Mouse (Mus musculus): ENCODE measurements around the gene Blzf1.

Gene Blzf1

DNA sequence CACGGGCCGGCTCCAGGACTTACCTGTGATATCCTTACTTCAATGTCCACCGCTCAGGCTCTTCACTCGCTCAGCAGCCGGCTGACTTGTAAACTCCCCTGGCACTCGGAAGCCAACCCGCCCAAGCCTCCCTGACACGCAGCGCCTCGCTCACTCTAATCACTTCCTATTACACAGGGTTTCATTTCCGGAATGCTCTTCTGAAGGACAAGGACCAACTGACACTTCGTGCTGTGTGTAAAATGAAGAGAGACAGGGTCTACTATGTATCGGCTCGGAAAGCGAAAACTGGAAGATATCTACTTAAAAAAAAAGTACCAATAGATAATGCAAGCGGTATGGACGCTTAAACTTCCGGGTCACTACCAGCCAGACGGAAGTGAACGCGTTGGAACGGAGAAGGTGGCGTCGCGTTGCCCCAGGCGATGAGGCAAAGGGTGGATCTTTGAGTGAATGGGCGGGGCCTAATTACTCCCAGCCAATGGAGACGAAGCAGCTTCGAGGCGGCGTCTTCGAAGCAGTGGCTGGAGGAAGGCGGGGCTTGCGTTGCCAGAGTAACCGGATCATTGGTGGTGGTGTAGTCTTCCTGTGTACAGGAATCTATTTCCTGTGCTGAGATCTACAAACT, at the start of gene Blzf1:
Gene Blzf1 (minus strand): TSS at position 366 of the 628 bp plus-strand sequence.
- no peaks in the 10 kb centered on the region for H3K27me3 ChIP-seq (ENCODE audit: control insufficient read depth, insufficient read depth, low read length, poor library complexity, severe bottlenecking)
- H3K36me3 ChIP-seq (ENCODE audit: control insufficient read depth, insufficient read depth, low read length, poor library complexity, severe bottlenecking), result peaks cover under 1% of the 10 kb centered on the region
- DNase-seq (ENCODE audit: low read depth, low spot score), result peak; percentile 98

DNA sequence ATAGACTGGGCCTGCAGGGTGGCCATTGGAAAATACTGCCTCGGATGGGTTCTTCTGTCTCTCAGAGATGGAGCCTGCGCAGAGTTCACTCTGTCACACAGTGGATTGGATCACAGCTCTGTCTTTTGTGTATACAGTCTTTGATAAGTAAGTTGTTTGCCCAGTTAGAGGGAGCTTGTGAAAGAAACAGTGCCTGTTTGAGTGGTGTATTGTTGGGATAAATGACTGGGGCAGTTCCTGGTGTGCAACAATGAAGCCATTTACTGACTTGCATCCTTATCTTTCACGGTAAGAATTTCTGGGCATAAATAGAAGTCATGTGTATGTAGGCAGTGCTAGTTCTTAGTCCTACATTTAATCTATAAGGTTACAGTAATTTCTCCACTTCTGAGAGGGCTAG, 46.2 kb upstream of the Blzf1 start:
- H3K27me3 ChIP-seq (ENCODE audit: control insufficient read depth, insufficient read depth, low read length, poor library complexity, severe bottlenecking), result no peaks in the 10 kb centered on the region
- H3K36me3 ChIP-seq (ENCODE audit: control insufficient read depth, insufficient read depth, low read length, poor library complexity, severe bottlenecking), result no peaks in the 10 kb centered on the region
- no peak for DNase-seq (ENCODE audit: low read depth, low spot score)

DNA sequence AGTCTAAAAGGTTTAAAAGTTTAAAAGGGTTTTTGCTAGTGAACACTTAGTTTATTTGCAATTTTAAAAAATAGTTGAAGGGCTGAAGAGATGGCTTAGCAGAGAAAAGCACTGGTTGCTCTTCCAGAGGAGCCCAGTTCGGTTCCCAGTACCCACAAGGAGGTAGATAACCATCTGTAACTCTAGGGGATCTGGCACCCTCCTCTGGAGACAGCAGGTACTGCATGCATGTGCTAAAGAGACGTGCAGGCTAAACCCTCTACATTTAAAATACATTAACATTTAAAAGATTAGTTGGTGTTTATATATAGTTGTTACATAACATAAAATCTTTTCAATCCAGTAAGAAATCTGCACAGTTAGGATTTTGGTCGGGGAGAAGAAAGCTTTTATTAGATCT, 34.9 kb upstream of the Blzf1 start:
- no peaks in the 10 kb centered on the region for H3K27me3 ChIP-seq (ENCODE audit: control insufficient read depth, insufficient read depth, low read length, poor library complexity, severe bottlenecking)
- H3K36me3 ChIP-seq (ENCODE audit: control insufficient read depth, insufficient read depth, low read length, poor library complexity, severe bottlenecking), result no peaks in the 10 kb centered on the region; the same call in 1 of the 2 replicates
- DNase-seq (ENCODE audit: low read depth, low spot score), result peak; percentile 47

DNA sequence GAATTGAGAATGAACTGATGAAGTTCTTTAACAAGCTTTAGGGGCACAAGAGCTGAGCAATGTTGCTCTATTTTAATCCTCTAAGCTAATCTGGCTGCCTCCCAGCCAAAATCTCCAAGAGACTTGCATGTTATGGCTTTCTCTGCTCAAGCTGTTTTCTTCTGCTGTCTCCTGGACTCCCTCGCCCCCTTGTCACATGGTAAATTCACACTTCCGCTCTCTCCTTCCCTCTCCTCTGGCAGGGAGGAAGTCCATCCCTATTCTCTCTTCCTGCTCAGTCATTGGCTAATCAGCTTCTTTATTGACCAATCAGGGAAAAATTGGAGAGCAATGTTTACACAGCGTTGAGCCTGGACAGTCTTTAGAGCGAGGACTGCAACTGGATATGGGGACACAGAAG, 28.6 kb upstream of the Blzf1 start:
- Histone ChIP-seq H3K36me3 (ENCODE audit: control insufficient read depth, insufficient read depth, low read length, poor library complexity, severe bottlenecking) (no peaks in the 10 kb centered on the region; the same call in 1 of the 2 replicates), H3K27me3 (ENCODE audit: control insufficient read depth, insufficient read depth, low read length, poor library complexity, severe bottlenecking) (no peaks in the 10 kb centered on the region)
- DNase-seq (ENCODE audit: low read depth, low spot score), result no peak

DNA sequence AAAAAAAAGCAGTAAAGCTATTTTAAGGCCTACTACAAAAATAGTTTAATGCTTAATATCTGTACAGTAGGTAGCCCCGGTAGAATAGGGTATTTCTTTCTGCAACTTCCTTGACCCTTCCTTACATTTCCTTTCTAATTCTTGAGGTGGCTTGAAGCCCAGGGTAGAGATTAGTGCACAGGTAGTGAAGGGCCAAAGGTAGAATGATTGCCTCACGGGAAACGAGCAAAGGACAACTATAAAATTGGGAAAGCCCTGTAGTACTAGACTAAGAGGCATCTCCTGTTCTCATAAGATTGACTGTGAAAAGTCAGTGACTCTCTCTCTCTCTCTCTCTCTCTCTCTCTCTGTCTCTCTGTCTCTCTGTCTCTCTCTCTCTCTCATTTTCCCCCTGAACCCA, 28.1 kb upstream of the Blzf1 start:
- Histone ChIP-seq H3K36me3 (ENCODE audit: control insufficient read depth, insufficient read depth, low read length, poor library complexity, severe bottlenecking) (no peaks in the 10 kb centered on the region; the same call in 1 of the 2 replicates), H3K27me3 (ENCODE audit: control insufficient read depth, insufficient read depth, low read length, poor library complexity, severe bottlenecking) (no peaks in the 10 kb centered on the region)
- DNase-seq (ENCODE audit: low read depth, low spot score), result no peak

DNA sequence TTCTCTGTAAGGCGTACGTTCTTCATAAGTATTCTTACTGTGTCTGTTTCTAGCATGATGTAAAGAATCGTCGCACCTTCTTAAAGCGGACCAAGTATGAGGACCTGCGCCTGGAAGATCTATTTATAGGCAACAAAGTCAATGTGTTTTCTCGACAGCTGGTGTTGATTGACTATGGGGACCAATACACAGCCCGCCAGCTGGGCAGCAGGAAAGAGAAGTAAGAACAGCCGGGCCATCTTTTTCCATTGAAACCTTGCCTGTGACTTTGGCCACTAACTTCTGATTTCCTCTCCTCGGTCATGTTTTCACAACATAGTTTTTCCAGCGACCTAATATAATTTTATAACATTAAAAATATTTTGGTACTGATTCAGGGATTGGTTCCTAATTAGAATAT, 25.3 kb upstream of the Blzf1 start:
- no peaks in the 10 kb centered on the region for H3K27me3 ChIP-seq (ENCODE audit: control insufficient read depth, insufficient read depth, low read length, poor library complexity, severe bottlenecking)
- DNase-seq (ENCODE audit: low read depth, low spot score), result no peak

DNA sequence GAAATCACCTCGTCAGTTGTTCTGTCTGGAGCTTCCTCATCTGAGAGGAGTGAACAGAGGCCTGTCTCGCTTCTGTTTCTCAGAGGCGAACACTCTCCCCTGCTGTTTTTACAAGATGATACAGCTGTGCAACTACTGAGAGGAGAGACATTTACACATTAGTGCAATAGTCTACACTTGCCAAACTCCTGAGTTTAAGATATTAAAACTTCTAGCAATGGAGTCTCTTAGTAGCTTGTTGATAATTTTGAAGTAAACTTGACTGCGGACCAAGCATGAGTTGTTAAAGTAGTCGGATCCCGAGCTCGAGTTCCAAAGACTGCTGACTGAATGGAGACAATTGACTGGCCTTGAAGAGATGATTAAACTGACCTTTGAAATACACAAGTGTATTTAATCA, 20.5 kb upstream of the Blzf1 start:
- H3K27me3 ChIP-seq (ENCODE audit: control insufficient read depth, insufficient read depth, low read length, poor library complexity, severe bottlenecking), result no peaks in the 10 kb centered on the region
- no peaks in the 10 kb centered on the region for H3K36me3 ChIP-seq (ENCODE audit: control insufficient read depth, insufficient read depth, low read length, poor library complexity, severe bottlenecking)
- DNase-seq (ENCODE audit: low read depth, low spot score), result no peak

More for the DNA sequence above, 25.3 kb upstream of the Blzf1 start:
- no peaks in the 10 kb centered on the region; the same call in 1 of the 2 replicates for H3K36me3 ChIP-seq (ENCODE audit: control insufficient read depth, insufficient read depth, low read length, poor library complexity, severe bottlenecking)

DNA sequence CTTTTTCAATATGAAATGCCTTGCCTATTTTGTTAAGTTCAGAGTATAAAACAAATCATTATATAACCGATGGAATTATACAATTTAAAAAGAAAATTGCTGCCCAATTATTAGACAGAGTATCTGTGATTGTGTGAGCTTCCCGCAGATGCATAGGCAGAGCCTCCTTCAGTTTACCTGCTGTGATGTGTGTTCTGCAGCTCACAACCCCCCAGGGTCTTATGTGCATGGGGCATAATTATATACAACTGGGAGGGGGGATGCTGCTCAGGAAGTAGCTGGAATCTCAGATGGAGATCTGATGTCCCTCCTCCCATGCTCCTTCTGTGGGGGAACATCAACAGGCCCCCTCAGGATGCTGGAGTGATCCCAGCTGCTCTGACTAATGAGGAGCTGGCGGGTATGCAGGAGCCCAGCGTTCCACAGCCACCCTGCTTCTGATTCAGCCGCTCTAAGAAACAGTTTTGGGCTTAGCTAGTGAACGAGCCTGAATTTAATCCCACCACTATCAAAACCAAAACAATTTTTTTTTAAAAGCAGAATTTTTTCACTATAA, 19.4 kb upstream of the Blzf1 start:
- Histone ChIP-seq H3K27me3 (ENCODE audit: control insufficient read depth, insufficient read depth, low read length, poor library complexity, severe bottlenecking) (no peaks in the 10 kb centered on the region), H3K36me3 (ENCODE audit: control insufficient read depth, insufficient read depth, low read length, poor library complexity, severe bottlenecking) (no peaks in the 10 kb centered on the region)
- DNase-seq (ENCODE audit: low read depth, low spot score), result no peak

DNA sequence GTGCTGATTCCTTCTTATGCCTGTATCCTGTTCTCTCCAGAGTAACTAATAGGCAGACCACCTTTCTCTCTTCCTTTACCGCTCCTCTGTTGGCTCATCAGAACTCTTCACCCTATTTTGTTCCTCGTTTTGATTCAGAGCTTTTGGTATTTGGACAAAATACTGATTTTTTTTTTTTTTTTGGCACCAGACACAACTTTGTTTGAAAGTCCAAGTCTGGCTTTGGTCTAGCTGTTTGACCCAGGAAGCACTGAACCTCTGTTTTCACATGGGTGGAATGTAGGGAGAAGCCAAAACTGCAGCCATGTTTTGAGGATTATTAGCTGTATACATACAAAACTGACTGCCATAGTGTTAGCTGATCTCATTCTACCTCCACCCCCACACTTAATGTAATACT, 17.6 kb upstream of the Blzf1 start:
- no peak for DNase-seq (ENCODE audit: low read depth, low spot score)
- Histone ChIP-seq H3K27me3 (ENCODE audit: control insufficient read depth, insufficient read depth, low read length, poor library complexity, severe bottlenecking) (no peaks in the 10 kb centered on the region; the same call in 1 of the 2 replicates), H3K36me3 (ENCODE audit: control insufficient read depth, insufficient read depth, low read length, poor library complexity, severe bottlenecking) (no peaks in the 10 kb centered on the region)

DNA sequence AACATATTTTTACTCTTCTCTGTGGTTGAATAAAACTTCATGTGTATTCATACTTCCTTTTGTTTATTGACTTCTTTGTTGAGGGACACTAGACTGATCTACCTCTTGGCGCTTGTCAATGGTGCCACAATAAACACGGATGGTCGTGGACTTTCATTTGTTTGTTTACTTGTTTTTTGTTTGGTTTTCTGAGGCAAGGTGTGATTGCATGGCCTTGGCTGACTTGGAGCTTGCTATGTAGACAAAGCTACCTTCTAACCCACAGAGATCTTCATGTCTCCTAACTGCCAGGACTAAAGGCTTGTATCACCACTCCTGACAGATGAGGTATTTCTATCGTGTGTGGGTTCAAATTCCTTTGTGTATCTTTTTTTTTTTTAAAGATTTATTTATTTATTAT, 16.9 kb upstream of the Blzf1 start:
- DNase-seq (ENCODE audit: low read depth, low spot score), result no peak
- H3K27me3 ChIP-seq (ENCODE audit: control insufficient read depth, insufficient read depth, low read length, poor library complexity, severe bottlenecking), result no peaks in the 10 kb centered on the region; the same call in 1 of the 2 replicates
- H3K36me3 ChIP-seq (ENCODE audit: control insufficient read depth, insufficient read depth, low read length, poor library complexity, severe bottlenecking), result no peaks in the 10 kb centered on the region

DNA sequence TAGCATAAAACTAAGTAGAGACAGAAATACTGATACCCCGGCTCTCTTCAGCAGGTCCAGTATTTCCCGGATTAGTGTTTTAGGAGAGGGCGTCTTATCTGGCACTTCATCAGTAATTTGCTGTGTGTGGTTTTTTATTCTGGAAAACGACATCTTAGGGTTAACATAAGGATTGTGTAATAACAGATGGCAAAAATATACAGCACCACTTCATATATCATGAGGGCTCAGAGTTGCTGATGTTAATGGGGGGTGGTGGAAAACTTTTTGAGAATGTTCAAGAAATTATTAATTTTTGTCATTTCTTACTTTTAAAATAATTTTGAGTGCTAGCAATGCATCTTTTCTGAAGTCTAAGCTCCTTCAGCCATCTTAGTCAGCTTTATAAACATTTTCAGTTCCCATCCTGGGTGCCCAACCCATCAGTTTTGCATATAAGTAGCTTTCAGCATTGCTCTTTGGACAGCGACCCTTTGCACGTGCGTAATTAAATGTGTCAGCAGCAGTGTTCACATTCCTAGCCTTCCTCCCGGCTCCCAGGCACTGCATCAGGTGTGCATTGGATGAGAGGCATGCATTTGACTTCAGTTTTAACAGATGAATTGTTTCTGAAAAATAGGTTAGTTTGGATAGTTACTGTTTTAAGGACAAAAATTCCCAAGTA, 15.8 kb upstream of the Blzf1 start:
- no peak for DNase-seq (ENCODE audit: low read depth, low spot score)
- no peaks in the 10 kb centered on the region for H3K36me3 ChIP-seq (ENCODE audit: control insufficient read depth, insufficient read depth, low read length, poor library complexity, severe bottlenecking)
- no peaks in the 10 kb centered on the region; the same call in 1 of the 2 replicates for H3K27me3 ChIP-seq (ENCODE audit: control insufficient read depth, insufficient read depth, low read length, poor library complexity, severe bottlenecking)

DNA sequence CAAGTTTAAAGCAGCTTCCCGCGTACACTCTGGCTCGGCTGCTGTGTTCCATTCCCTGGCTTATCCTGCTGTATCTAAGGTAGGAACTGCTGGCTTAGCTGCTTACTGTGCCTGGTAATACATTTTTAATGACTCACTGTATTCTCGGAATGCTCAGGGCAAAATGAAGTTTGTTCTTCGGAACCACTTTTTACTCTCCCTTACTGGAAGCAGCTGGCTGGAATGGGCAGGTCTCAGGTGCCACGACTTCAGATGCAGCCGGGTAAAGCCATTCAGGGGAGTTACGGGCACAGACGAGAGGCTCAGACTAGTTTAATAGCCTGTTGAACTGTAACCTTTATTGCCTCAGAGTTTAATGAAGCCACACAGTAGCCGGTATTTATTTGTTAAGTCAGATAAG, 14.1 kb upstream of the Blzf1 start:
- no peaks in the 10 kb centered on the region for H3K36me3 ChIP-seq (ENCODE audit: control insufficient read depth, insufficient read depth, low read length, poor library complexity, severe bottlenecking)
- DNase-seq (ENCODE audit: low read depth, low spot score), result no peak
- no peaks in the 10 kb centered on the region; the same call in 1 of the 2 replicates for H3K27me3 ChIP-seq (ENCODE audit: control insufficient read depth, insufficient read depth, low read length, poor library complexity, severe bottlenecking)

DNA sequence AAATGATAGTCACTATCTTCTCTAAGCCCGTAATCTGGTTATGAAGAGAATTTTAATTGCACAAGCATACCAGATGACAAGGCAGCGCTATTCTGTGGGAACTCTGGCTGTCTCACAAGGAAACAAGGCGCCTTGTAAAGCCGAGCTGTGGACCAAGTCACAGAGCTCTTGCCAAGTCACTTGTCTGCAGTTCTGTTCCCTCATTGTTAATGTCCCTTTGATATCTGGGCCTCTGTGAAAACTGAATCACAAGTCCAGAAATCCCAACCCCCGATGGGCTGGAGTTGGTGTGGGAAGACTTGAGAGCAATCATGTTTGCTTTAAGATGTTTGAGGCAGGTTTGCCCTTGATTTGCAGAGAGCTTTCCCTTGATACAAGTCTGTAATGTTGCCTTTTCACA, 13.4 kb upstream of the Blzf1 start:
- no peak for DNase-seq (ENCODE audit: low read depth, low spot score)
- no peaks in the 10 kb centered on the region; the same call in 1 of the 2 replicates for H3K27me3 ChIP-seq (ENCODE audit: control insufficient read depth, insufficient read depth, low read length, poor library complexity, severe bottlenecking)

DNA sequence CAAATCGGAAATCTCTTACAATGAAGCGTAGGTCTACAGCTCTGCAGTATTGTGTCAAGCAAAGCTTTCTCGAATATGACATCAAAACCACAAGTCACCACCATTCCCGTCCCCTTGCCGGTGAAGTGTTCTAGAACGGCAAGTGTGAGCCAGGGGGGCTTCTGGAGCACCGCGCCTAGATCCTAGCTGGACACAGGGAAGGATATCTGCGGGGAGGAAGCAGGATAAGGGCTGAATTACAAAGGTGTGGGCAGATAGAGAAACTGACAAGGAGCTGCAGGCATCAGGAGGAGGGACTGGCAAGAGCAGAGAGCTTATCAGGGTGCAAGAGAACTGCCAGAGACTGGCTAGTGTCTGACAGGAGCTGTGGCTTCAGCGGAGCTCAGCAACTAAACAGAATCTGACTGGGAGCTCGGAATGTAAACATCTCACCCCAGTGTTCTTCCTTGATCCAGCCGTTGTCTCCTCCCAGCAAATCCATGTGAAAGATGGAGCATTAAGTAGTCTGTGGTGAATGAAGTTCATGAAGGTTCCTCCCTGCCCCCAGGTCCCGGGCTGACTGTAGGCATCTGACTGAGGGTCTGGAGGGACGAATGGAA, 12.4 kb upstream of the Blzf1 start:
- H3K27me3 ChIP-seq (ENCODE audit: control insufficient read depth, insufficient read depth, low read length, poor library complexity, severe bottlenecking), result no peaks in the 10 kb centered on the region; the same call in 1 of the 2 replicates
- no peak for DNase-seq (ENCODE audit: low read depth, low spot score)
- no peaks in the 10 kb centered on the region for H3K36me3 ChIP-seq (ENCODE audit: control insufficient read depth, insufficient read depth, low read length, poor library complexity, severe bottlenecking)

More for the DNA sequence above, 13.4 kb upstream of the Blzf1 start:
- H3K36me3 ChIP-seq (ENCODE audit: control insufficient read depth, insufficient read depth, low read length, poor library complexity, severe bottlenecking), result no peaks in the 10 kb centered on the region

DNA sequence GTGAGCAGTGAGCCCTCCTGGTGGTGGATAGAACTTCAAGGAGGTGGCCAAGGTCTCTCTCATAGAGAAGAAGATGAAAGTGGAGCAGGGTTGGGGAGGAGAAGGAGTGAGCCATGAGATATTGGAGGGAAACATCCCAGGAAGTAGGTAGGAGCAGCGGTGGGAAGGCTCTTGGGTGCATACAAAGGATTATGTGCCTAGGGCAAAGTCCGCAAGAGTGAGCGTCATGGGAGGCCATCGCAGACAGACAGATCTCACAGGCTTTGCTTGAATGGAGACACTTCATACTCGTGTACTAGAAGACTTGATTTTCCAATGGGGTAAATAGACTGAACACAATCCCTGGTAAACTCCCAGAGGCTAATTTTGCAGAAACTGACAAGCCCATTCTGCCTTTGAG, 11.2 kb upstream of the Blzf1 start:
- 0 out of 2 replicates have a peak, but pooled peaks cover 1% of the 10 kb centered on the region for H3K36me3 ChIP-seq (ENCODE audit: control insufficient read depth, insufficient read depth, low read length, poor library complexity, severe bottlenecking)
- no peaks in the 10 kb centered on the region; the same call in 1 of the 2 replicates for H3K27me3 ChIP-seq (ENCODE audit: control insufficient read depth, insufficient read depth, low read length, poor library complexity, severe bottlenecking)
- DNase-seq (ENCODE audit: low read depth, low spot score), result no peak

All from splenic B cell, adult 2 months (primary cell).